Comparison of ENCODE assay signal across 8 mouse cellular contexts in the genomic region with DNA sequence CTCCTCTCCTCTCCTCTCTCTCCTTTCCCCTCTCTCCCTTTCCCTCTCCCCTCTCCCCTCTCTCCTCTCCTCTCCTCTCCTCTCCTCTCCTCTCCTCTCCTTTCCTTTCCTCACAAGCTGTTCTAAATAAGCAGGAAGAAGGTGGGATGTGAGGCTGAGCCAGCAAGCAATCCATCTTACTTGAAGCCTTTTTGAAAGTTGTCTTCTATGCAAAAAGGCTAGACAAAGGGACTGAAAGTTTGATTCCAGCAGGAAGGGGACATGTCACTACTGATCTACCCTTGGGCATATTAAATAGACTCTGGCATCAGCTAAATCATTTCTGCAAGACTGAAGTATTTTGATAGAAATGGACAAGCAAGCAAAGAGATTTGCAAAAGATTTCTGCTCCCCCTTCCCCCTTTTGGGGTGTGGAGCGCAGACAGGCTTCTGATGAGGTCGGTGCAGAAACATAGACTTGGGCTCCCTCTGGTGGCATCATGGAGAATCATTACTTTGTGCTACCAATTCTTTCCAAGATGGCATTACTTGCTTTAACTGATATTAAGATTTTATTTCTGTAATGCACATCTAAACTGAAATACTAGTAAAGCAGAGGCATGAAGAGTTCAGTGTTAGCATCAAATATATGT.
DNase-seq lines count a peak whose midpoint lies in the region; ATAC-seq lines count a peak whose summit lies in the region.

No protein-coding gene starts in this region.

- H3K27ac ChIP-seq in forebrain, embryonic 13.5 days, result no peak overlapping the region
- H3K27ac ChIP-seq in kidney, embryonic 15.5 days, result no peak overlapping the region

- DNase-seq in adrenal gland, postnatal 14 days, result peak; percentile 21
- no peak for DNase-seq in adrenal gland, postnatal 4 days (ENCODE audit: low spot score in 2 of 2)
- peak; percentile 8 for DNase-seq in urinary bladder, postnatal 25 days (ENCODE audit: low spot score)
- no peak for DNase-seq in urinary bladder, postnatal 4 days (ENCODE audit: low spot score in 2 of 2)
- DNase-seq in lung, postnatal 36 days, result peak; percentile 1
- DNase-seq in right cerebral cortex, postnatal 14 days, result peak; percentile 43

- H3K9me3 ChIP-seq in forebrain, embryonic 13.5 days (replicated peaks), result no peaks in the 10 kb centered on the region
- H3K9me3 ChIP-seq in kidney, embryonic 15.5 days (replicated peaks), result no peaks in the 10 kb centered on the region

- no peaks in the 10 kb centered on the region for H3K27me3 ChIP-seq in forebrain, embryonic 13.5 days
- H3K27me3 ChIP-seq in kidney, embryonic 15.5 days, result no peaks in the 10 kb centered on the region

- H3K4me2 ChIP-seq in forebrain, embryonic 13.5 days, result no peak overlapping the region
- H3K4me2 ChIP-seq in kidney, embryonic 15.5 days, result no peak overlapping the region

- H3K36me3 ChIP-seq in forebrain, embryonic 13.5 days (ENCODE audit: poor library complexity, severe bottlenecking), result no peaks in the 10 kb centered on the region
- no peaks in the 10 kb centered on the region for H3K36me3 ChIP-seq in kidney, embryonic 15.5 days

- H3K4me3 ChIP-seq in forebrain, embryonic 13.5 days, result no peak overlapping the region
- no peak overlapping the region for H3K4me3 ChIP-seq in kidney, embryonic 15.5 days (replicated peaks)

- H3K4me1 ChIP-seq in forebrain, embryonic 13.5 days, result 0 out of 2 replicates have a peak, but pooled peaks cover 2% of the 10 kb centered on the region
- no peaks in the 10 kb centered on the region for H3K4me1 ChIP-seq in kidney, embryonic 15.5 days

- no peak overlapping the region for H3K9ac ChIP-seq in forebrain, embryonic 13.5 days
- H3K9ac ChIP-seq in kidney, embryonic 15.5 days, result no peak overlapping the region

- ATAC-seq in forebrain, embryonic 13.5 days, result peak; percentile 86
- peak; percentile 77; the same call in 1 of the 2 replicates for ATAC-seq in kidney, embryonic 15.5 days (replicated peaks; ENCODE audit: low FRiP score)

- WGBS in forebrain, embryonic 13.5 days, result 0% methylated on average over 2 of the region's 2 CpGs
- 5% methylated on average over 2 of the region's 2 CpGs for WGBS in kidney, embryonic 15.5 days

Comparison
In these comparisons a context has a peak if more than half of its experiments do, and no peak if none do; other contexts are left out.
1. DNase-seq: peak in adrenal gland, postnatal 14 days (single experiment), urinary bladder, postnatal 25 days (single experiment), lung, postnatal 36 days (single experiment) and right cerebral cortex, postnatal 14 days (single experiment); none in adrenal gland, postnatal 4 days (0 of 2) and urinary bladder, postnatal 4 days (0 of 2).